Mouse (Mus musculus) right cerebral cortex, postnatal 25 days (tissue): ENCODE results near the gene Gm15128.
"Not testable (repeated sequence)": the region's sequence is repeated elsewhere in the genome, so short reads cannot be mapped to it uniquely, and the experiment has no call there.

ENCODE experiments used
- DNase-seq: peaks from one replicate; pipeline ENCODE4 v3.0.0; 2022

The Gm15128 gene

GRCm38 (mm10) chrX:147765691-147766090 is at the start of gene Gm15128:
Gm15128 (plus strand) TSS chrX:147765991.
- not testable (repeated sequence) for DNase-seq
